Mouse (Mus musculus): ENCODE data around the gene Tmem8b. TPM values are rescaled to one million over a fixed set of nuclear protein-coding genes. Genes with fewer than 3 reads are reported as not detected.

Gene Tmem8b
- polyA plus RNA-seq, 1 experiment from 2014 or later, result 0.29 TPM

GRCm38 (mm10) chr4:43703439-43703838 is 34.7 kb downstream of the Tmem8b start:
- Histone ChIP-seq H3K9ac (replicated peaks) (no peak overlapping the region), H3K4me3 (ENCODE audit: low read depth, low read length) (no peak overlapping the region), H3K4me1 (ENCODE audit: insufficient read depth) (no peaks in the 10 kb centered on the region), H3K27me3 (ENCODE audit: insufficient read depth, low read length) (no peaks in the 10 kb centered on the region), H3K9me3 (ENCODE audit: low read length) (no peaks in the 10 kb centered on the region), H3K27ac (ENCODE audit: low read depth) (no peak overlapping the region), H3K4me2 (ENCODE audit: low read depth, low read length) (no peak overlapping the region), H3K36me3 (replicated peaks; ENCODE audit: insufficient read depth, low read length) (no peaks in the 10 kb centered on the region)
- DNase-seq, result no peak
- peak; percentile 62 for TF ChIP-seq CTCF (IDR thresholded peaks at IDR 0.05; ENCODE audit: low read depth)
- TF ChIP-seq EP300 (IDR thresholded peaks at IDR 0.05; ENCODE audit: low read depth), result no peak
- no peak for ATAC-seq
- WGBS (ENCODE audit: insufficient replicate concordance), result 77% methylated on average over 6 of the region's 6 CpGs

- Histone ChIP-seq H3K36me3 (replicated peaks; ENCODE audit: insufficient read depth, low read length) (no peaks in the 10 kb centered on the region), H3K4me1 (ENCODE audit: insufficient read depth) (no peaks in the 10 kb centered on the region), H3K4me3 (ENCODE audit: low read depth, low read length) (no peak overlapping the region), H3K27ac (ENCODE audit: low read depth) (no peak overlapping the region), H3K27me3 (ENCODE audit: insufficient read depth, low read length) (no peaks in the 10 kb centered on the region), H3K4me2 (ENCODE audit: low read depth, low read length) (no peak overlapping the region), H3K9me3 (ENCODE audit: low read length) (no peaks in the 10 kb centered on the region), H3K9ac (replicated peaks) (no peak overlapping the region)
- TF ChIP-seq CTCF (IDR thresholded peaks at IDR 0.05; ENCODE audit: low read depth) (no peak), EP300 (IDR thresholded peaks at IDR 0.05; ENCODE audit: low read depth) (no peak)
- 82% methylated on average over 8 of the region's 8 CpGs for WGBS (ENCODE audit: insufficient replicate concordance)
- DNase-seq, result no peak
- no peak for ATAC-seq
Observed at GRCm38 (mm10) chr4:43703851-43704250, 35.1 kb downstream of the Tmem8b start.

- H3K4me2 ChIP-seq (ENCODE audit: low read depth, low read length), result no peak overlapping the region
- DNase-seq, result no peak
- H3K36me3 ChIP-seq (replicated peaks; ENCODE audit: insufficient read depth, low read length), result no peaks in the 10 kb centered on the region
- H3K4me3 ChIP-seq (ENCODE audit: low read depth, low read length), result no peak overlapping the region
- ATAC-seq, result no peak
- H3K27ac ChIP-seq (ENCODE audit: low read depth), result no peak overlapping the region
- no peaks in the 10 kb centered on the region for H3K9me3 ChIP-seq (ENCODE audit: low read length)
- H3K9ac ChIP-seq (replicated peaks), result no peak overlapping the region
- 71% methylated on average over 13 of the region's 13 CpGs for WGBS (ENCODE audit: insufficient replicate concordance)
- H3K27me3 ChIP-seq (ENCODE audit: insufficient read depth, low read length), result no peaks in the 10 kb centered on the region
- TF ChIP-seq CTCF (IDR thresholded peaks at IDR 0.05; ENCODE audit: low read depth) (no peak), EP300 (IDR thresholded peaks at IDR 0.05; ENCODE audit: low read depth) (no peak)
- no peaks in the 10 kb centered on the region for H3K4me1 ChIP-seq (ENCODE audit: insufficient read depth)
Observed at GRCm38 (mm10) chr4:43705991-43706390, 37.2 kb downstream of the Tmem8b start.

GRCm38 (mm10) chr4:43709869-43710268 is 41.1 kb downstream of the Tmem8b start, which contains the start of gene Olfr71:
Gene Olfr71, minus strand, starts transcription at chr4:43710255.
- Histone ChIP-seq H3K4me3 (ENCODE audit: low read depth, low read length) (no peak within 1 kb of the TSS), H3K36me3 (replicated peaks; ENCODE audit: insufficient read depth, low read length) (no peaks in the 10 kb centered on the region), H3K4me2 (ENCODE audit: low read depth, low read length) (no peak within 1 kb of the TSS), H3K9me3 (ENCODE audit: low read length) (no peaks in the 10 kb centered on the region), H3K9ac (replicated peaks) (no peak within 1 kb of the TSS), H3K27me3 (ENCODE audit: insufficient read depth, low read length) (0 out of 2 replicates have a peak, but pooled peaks cover 2% of the 10 kb centered on the region), H3K4me1 (ENCODE audit: insufficient read depth) (no peaks in the 10 kb centered on the region), H3K27ac (ENCODE audit: low read depth) (no peak within 1 kb of the TSS)
- no peak for DNase-seq
- no peak for TF ChIP-seq EP300 (IDR thresholded peaks at IDR 0.05; ENCODE audit: low read depth)
- TF ChIP-seq CTCF (IDR thresholded peaks at IDR 0.05; ENCODE audit: low read depth), result no peak
- no peak for ATAC-seq
- WGBS (ENCODE audit: insufficient replicate concordance), result 52% methylated on average over 6 of the region's 6 CpGs

GRCm38 (mm10) chr4:43711821-43712220 is 43.0 kb downstream of the Tmem8b start:
- H3K9me3 ChIP-seq (ENCODE audit: low read length), result no peaks in the 10 kb centered on the region
- no peak overlapping the region for H3K27ac ChIP-seq (ENCODE audit: low read depth)
- H3K4me3 ChIP-seq (ENCODE audit: low read depth, low read length), result no peak overlapping the region
- WGBS (ENCODE audit: insufficient replicate concordance), result 2% methylated on average over 2 of the region's 2 CpGs
- no peaks in the 10 kb centered on the region for H3K36me3 ChIP-seq (replicated peaks; ENCODE audit: insufficient read depth, low read length)
- DNase-seq (peak; percentile 84), ATAC-seq (no peak)
- peak; percentile 89 for TF ChIP-seq CTCF (IDR thresholded peaks at IDR 0.05; ENCODE audit: low read depth)
- TF ChIP-seq EP300 (IDR thresholded peaks at IDR 0.05; ENCODE audit: low read depth), result no peak
- H3K27me3 ChIP-seq (ENCODE audit: insufficient read depth, low read length), result 0 out of 2 replicates have a peak, but pooled peaks cover 2% of the 10 kb centered on the region
- no peak overlapping the region for H3K4me2 ChIP-seq (ENCODE audit: low read depth, low read length)
- no peak overlapping the region for H3K9ac ChIP-seq (replicated peaks)
- no peaks in the 10 kb centered on the region for H3K4me1 ChIP-seq (ENCODE audit: insufficient read depth)

GRCm38 (mm10) chr4:43713652-43714219 is 45.0 kb downstream of the Tmem8b start:
- H3K27me3 ChIP-seq (ENCODE audit: insufficient read depth, low read length), result 0 out of 2 replicates have a peak, but pooled peaks cover 2% of the 10 kb centered on the region
- WGBS (ENCODE audit: insufficient replicate concordance), result 39% methylated on average over 7 of the region's 7 CpGs
- H3K4me3 ChIP-seq (ENCODE audit: low read depth, low read length), result no peak overlapping the region
- DNase-seq (no peak), ATAC-seq (no peak)
- TF ChIP-seq EP300 (IDR thresholded peaks at IDR 0.05; ENCODE audit: low read depth) (no peak), CTCF (IDR thresholded peaks at IDR 0.05; ENCODE audit: low read depth) (no peak)
- no peaks in the 10 kb centered on the region for H3K4me1 ChIP-seq (ENCODE audit: insufficient read depth)
- no peaks in the 10 kb centered on the region for H3K9me3 ChIP-seq (ENCODE audit: low read length)
- no peak overlapping the region for H3K27ac ChIP-seq (ENCODE audit: low read depth)
- H3K4me2 ChIP-seq (ENCODE audit: low read depth, low read length), result no peak overlapping the region
- no peaks in the 10 kb centered on the region for H3K36me3 ChIP-seq (replicated peaks; ENCODE audit: insufficient read depth, low read length)
- no peak overlapping the region for H3K9ac ChIP-seq (replicated peaks)
